Mouse (Mus musculus) erythroblast, embryonic 14.5 days (primary cell): Measurements from ENCODE around the gene Ptf1a.

Source experiments
- GATA1 ChIP-seq: IDR thresholded peaks from 2 replicates; pipeline ENCODE4 v1.6.1; 2012; ENCODE audit warnings: low read length, inconsistent platforms, mixed read lengths
- TAL1 ChIP-seq: IDR thresholded peaks from 3 replicates; pipeline ENCODE4 v1.6.1; 2012; ENCODE audit warnings: low read length, inconsistent platforms, mixed read lengths

GRCm38 (mm10) chr2:19444346-19444745 is 1.1 kb upstream of the Ptf1a start:
- no peak for TF ChIP-seq TAL1
- no peak for TF ChIP-seq GATA1
